Mouse (Mus musculus): ENCODE results near the gene Mfap1b.
"Not testable (repeated sequence)": the region's sequence is repeated elsewhere in the genome, so short reads cannot be mapped to it uniquely, and the experiment has no call there.

The Mfap1b gene

DNA sequence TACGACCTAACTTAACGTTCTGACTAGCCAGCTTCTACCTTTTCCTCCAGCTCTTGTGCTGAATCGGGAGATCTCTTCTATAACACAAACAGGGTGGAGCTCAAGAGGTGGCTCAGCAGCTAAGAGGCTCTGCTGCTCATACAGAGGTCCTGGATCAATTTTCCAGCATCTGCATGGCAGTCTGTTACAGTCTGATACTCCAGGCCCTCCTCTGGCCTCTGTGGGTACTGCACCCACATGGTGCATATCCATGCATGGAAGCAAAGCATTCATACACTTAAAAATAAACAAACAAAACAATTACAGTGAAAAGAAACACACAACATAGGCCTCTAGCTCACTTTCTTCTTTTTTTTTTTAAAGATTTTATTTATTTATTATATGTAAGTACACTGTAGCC lies 1.1 kb downstream of the Mfap1b start:
- DNase-seq (ENCODE audit: extremely low spot score) = not testable (repeated sequence)

DNA sequence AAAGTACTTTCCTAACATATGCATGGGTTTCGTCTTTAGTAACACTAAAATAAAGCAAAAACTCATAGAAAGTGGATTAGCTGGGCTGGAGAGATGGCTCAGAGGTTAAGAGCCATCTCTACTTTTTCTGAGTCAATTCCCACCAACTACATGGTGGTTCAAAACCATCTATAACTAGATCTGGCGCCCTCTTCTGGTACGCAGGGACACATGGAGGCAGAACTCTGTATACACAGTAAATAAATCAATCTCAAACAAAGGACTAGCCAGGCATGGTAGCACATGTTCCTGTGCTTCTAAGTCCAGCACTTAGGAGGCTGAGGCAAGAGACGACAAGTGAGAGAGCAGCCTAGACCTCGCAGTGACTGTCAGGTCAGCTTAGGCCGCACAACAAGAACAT lies 4.9 kb downstream of the Mfap1b start:
- not testable (repeated sequence) for DNase-seq (ENCODE audit: extremely low spot score)

DNA sequence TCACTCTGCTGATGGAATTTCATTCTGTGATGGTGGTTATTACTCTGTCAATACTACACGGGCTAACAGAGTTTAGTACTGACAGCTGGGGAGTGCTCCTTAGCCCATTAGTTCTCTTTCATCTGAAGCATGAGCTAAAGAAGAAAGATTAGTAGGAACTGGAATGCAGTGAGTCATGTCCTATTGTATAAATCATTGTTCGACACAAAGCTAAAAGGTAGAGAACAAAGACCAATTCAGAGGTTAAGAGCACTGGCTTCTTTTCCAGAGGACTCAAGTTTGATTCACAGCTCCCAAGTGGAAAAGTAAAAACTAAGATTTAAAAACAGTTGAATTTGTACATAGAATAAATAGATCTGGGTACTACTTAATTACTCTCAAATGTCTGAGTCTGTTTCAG lies 13.8 kb downstream of the Mfap1b start:
- no peak for DNase-seq (ENCODE audit: extremely low spot score)

DNA sequence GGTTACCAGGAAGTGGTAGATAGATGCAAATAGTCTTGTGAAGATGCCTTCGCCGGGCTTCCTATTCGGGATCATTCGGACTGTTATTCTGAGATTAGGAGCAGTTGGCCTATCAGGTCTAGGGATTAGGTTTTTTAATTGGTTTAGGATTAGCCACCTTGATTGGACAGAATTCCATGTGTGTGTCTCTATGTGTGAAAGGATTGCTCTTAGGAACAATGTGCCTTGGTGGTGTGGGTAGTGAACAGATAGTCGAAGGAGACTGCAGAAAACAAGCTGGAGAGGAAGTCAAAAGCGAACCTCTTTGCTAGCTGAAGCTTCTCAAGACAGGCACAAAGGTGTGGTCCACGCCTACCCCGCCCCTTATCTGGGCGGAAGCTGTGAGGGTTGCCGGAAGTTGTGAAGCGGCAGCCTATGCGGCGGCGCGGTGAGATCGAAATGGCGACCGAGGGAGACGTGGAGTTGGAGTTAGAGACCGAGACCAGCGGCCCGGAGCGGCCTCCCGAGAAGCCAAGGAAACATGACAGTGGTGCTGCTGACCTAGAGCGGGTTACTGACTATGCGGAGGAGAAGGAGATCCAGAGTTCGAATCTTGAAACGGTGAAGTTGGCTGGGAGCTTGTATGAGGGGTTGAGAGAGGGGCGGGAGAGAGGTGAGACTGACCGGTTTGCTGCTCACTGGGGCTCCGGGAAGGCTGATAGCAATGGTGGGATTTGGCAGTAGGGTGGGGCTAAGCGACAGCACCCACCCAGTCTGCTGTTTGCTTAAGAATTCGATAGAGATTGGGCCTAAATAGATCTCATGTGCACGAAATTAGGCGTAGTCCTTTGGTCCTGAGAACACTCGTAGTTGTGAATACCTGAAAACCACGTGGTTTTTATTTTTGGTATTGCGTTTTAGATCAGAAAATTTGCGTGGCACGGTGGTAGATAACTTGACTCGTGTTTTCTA lies 16.9 kb downstream of the Mfap1b start, which contains the start of gene Serinc4:
Serinc4 (minus strand) TSS at position 90 of the 951 bp plus-strand sequence.
- DNase-seq (ENCODE audit: extremely low spot score) = peak; percentile 87

DNA sequence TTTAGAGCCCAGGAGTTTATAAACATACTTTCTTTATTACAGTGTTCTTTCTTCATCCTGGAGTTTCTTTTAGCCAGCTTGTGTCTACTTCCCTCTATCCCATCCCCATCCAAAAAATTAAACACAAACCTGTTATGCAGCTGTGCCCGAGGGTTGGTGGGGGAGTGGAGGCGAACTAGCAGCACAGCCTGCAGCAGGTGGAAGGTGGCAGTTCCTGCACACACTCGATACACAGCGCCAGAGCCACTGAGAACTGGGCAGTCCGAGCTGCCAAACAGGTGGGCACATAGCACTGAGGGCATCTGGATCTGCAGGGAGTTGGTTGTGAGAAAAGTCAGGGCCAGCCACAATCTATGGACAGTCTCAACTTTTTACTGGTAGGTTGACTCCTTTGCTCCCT lies 18.3 kb downstream of the Mfap1b start:
- DNase-seq (ENCODE audit: extremely low spot score) = no peak

DNA sequence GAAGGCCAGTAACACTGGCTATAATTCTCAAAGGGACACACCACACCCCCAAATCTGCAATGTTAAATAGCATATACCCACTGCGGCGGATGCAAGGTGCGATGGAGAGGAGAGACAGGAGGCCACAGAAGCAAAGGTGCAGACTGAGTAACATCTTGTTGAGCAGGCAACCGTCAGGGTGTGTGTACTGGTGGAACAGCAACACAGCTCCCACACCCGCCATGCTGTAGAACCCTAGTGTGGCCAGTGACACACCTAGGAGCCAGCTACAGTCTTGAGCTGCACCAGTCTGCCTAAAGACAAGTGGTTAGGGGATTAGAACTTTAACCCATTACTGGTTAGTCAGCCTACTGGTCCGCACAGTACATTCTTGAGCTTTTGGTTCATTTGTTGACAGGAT lies 19.9 kb downstream of the Mfap1b start:
- no peak for DNase-seq (ENCODE audit: extremely low spot score)

DNA sequence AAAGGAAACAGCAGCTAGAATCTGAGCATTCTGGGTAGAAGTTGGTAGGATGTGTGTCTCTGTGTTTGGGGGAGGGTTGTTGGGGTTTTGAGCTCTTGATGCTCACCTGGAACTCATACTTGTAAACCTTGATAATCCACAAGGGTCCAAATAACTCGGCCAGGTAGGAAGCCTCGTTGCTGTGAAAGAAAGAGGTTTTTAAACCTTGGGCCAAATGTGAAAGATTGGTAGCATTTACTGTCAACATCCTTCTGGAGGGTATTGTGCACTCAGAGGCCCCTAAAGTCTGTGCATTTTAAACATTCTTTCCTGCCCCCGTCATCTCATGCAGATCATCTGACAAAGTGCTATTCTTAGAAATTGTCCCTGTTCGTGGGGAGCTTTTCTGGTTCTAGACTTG lies 20.9 kb downstream of the Mfap1b start, which contains the start of gene Hypk:
Hypk (plus strand) TSS at position 301 of the 400 bp plus-strand sequence.
- DNase-seq (ENCODE audit: extremely low spot score) = no peak

DNA sequence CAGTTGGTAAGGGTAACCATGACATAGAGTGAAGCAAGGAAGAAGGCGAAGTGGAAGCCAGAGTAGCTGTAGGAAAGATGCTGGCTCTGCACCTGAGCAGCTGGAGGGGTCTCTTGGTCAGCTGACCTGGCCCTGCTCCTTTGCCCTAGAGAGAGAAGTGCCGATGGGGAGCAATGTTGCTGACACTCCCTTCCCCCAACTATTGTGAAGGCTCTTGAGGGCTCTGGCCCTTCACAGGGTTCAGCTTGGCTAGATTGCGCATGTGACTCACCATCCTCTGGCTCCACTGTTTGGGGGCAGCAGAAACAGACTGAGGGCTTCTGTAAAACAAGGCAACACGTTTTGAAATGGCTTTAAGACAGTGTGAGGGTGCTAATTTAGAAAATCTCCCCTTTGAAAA lies 21.5 kb downstream of the Mfap1b start:
- no peak for DNase-seq (ENCODE audit: extremely low spot score)

DNA sequence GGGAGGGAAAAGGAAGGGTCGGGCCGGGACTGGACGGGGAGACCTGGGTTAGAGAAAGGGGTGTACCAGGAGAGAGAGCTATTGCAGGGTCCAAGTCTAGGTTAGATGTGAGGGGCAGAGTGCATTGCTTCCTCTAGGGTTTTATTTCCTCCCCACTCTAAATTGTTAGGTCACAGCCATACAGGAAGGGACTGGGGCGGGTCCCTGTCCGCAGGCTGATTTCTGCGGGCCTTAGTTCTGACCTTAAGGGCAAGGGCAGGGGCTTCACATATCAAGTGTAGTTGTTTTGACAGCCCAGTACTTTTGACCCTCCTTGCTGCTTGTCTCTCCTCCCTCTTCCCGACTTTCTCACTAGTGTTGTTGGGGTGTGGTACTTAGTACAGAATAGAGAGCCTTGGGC lies 23.8 kb downstream of the Mfap1b start:
- DNase-seq (ENCODE audit: extremely low spot score) = peak; percentile 42

DNA sequence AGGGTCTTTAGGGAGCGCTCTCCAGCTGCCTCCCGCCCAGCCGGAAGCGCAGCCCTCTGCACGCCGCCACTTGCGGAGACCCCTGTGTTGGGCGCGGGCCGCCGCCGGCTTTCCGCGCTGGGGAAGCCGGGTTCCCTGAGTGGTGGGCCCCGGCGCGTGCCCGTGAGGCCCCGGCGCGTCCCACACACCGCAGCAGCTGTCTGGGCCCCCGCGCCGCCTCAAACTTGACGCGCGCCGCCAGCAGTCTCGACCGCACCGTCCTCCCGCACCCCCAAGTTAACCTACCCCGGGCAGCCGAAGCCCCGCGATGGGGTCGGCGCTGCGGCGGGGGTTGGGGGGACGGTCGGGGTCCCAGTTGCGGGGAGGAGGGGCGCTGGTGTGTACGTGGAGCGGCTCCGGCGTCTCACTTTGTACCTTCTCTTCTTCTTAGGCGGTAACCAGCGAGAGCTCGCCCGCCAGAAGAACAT lies 24.3 kb downstream of the Mfap1b start:
- DNase-seq (ENCODE audit: extremely low spot score) = no peak

DNA sequence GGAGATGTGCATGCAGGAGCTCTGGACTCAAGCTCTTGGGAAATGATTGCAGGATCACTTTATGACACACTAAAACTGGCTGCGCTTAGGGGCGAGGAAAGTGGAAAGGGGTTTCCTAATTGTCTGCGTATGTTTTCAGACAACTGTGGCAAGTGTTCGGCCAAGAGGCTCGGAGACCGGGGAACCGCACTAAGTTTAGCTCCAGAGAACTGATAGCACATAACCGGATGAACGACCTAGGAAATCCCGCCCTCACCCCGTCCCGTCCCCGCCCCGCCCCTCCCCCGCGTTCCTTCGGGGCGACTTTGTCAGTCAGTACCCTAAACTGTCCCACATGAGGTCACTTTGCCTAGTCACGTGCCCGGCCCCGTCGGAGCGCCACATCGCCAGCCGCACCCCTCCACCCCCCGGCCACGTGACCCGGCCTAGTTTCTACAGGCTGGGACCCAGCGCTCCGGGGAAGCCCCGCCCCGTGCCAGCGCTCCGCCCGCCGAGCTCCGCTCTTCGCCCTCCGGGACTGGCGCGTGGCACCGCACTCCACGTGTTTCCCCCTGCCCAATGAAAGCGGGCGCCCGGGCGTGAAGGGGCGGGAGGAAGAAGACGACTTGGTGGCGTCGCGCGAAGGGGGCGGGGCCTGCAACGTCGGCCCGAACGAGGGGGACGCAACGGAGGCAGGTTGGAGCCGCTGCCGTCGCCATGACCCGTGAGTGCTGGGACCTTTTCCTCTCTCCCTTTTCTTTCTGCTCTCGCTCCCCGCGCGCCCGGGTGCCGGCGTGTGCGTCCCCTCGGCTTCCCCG lies 24.9 kb downstream of the Mfap1b start, which contains the start of gene Serf2:
Serf2 (plus strand) TSS at position 457 of the 797 bp plus-strand sequence.
- DNase-seq (ENCODE audit: extremely low spot score) = peak; percentile 100

DNA sequence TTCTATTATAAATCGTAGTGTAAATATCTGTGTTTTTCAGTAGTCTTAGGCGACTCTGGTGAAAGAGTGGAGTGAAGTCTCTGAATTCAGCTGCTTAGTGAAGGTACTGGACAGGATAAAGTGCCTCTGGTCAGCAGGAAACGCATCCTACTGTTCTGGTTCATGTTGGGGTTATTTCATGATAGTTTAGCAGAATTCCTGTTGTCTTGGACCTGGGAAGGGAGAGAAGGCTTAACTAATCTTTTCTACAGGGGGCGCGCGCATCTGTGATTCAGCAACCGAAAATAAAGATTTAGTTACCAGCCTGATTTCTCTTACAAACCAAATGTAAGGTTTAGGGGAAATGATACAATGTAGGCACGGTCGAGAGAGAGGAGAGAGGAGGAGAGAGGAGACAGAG lies 25.7 kb downstream of the Mfap1b start:
- DNase-seq (ENCODE audit: extremely low spot score) = peak; percentile 45

DNA sequence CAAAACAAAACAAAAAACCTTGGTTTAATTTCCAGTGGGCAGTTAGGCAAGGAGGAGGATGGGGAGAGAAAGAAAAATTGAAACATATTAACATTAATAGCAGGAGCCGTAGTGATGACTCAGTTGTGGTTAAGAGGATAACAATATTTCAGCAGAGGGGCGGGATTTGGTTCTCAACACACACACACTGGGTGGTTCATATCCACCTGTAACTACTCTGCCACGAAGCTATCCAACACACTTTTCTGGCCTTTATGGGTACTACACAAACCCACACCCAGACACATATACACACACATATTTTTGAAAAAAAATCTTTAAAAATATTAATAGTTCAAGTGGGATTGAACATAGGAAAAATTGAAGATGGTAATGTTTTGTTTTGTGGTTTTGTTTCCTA lies 26.9 kb downstream of the Mfap1b start:
- no peak for DNase-seq (ENCODE audit: extremely low spot score)

DNA sequence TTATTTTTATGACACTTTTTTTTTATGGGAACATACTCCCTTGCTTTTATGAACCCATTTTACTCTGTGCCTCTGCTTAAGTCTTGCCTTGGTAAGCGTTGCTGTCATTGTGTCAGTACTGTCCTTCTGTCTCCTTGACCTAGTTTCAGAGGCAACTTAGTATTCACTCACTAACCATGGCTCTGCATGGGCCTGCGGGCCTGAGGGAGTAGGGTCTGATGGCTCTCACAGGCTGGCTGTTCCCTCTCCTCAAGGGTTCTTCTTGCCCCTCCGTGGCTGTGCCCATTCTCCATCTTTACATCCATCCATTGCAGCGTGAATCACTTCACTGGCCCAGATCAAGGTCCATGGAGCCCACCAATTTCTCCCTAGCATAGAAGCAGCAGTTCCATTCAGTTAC lies 27.4 kb downstream of the Mfap1b start:
- no peak for DNase-seq (ENCODE audit: extremely low spot score)

DNA sequence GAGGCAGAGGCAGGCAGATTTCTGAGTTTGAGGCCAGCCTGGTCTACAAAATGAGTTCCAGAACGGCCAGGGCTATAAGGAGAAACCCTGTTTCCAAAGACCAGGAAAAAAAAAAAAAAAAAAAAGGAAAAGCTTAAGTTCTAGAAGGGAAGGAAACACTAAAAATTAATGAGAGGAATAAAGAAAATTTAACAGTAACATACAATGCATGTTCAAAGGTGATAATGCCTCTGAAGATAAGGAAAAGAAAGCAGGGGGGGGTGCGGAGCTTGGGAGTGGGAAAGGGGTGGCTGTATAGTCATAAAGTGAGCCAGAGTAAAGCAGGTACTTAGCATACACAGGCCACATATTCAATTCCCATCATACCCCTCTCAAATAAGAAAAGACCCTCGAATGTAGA lies 28.8 kb downstream of the Mfap1b start:
- no peak for DNase-seq (ENCODE audit: extremely low spot score)

DNA sequence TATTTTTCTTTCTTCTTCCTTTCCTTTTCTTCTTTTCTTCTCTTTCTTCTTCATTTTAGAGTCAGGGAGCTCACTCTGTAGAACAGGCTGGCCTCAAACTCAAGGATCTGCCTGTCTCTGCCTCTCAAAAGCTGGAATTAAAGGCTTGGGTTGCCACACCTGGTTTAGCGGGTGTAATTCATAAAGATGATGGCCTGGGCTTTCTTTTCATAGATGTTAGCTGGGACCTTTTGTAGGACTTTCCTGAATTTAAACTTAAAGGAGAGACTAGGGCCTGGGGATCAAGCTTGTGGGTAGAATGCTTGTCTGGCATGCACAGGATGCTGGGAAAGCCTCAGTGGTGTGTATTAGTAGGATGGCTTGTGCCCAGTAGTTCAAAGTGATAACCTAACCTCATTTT lies 29.7 kb downstream of the Mfap1b start, which contains the start of gene Ell3:
Ell3 (minus strand) TSS at position 101 of the 400 bp plus-strand sequence.
- DNase-seq (ENCODE audit: extremely low spot score) = no peak

DNA sequence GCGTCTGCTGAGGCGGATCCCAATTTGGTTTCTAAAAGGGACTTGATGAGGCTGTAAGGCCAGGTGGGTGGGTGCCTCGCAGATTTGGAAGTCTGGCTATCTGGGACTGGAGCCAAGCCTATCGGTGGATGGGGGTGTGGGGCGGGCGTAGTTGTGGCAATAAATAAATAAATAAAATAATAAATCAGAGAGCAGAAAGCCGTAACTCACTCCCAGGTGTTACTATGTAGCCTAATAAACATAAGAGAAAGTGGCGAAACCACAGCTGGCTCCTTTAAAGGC lies 30.9 kb downstream of the Mfap1b start:
- no peak for DNase-seq (ENCODE audit: extremely low spot score)

DNA sequence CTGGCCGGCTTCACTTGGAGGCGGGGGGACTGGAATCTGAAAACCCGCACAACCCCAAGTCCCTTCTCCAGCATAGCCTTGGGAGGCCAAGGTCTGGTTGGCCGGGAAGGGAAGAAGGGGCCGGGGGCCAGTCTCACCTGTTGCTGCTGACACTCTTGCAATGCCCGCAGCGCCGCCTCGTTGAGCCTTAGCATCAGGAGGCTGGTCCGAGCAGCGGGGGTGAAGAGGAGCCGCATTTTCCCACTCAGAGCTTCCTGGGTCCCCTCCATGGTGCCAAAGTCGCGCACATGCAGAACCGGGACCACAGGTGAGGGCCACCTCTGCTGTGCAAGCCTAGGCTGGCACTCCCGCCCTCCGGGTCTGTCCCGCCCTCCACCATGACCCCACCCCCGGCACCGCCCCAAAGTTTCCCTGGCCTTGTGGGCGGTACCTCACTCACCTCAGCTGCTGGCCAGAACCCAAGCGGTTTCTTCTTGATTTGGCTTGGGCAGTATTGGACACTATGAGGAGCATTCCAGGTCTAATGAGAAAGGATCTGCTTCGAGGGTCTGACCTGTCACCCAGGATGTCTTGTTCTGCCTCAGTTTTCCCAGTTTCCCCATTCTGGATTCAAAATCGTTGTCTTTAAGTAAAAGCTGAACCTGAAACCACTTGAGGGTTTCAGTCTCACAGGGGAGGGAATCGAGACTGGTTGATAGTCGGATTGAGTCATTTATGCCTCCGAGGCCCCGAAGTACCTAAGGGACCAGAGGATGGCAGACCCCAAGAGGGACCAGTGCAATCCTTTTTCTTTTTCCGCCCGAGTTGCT lies 31.4 kb downstream of the Mfap1b start:
- peak; percentile 79 for DNase-seq (ENCODE audit: extremely low spot score)

DNA sequence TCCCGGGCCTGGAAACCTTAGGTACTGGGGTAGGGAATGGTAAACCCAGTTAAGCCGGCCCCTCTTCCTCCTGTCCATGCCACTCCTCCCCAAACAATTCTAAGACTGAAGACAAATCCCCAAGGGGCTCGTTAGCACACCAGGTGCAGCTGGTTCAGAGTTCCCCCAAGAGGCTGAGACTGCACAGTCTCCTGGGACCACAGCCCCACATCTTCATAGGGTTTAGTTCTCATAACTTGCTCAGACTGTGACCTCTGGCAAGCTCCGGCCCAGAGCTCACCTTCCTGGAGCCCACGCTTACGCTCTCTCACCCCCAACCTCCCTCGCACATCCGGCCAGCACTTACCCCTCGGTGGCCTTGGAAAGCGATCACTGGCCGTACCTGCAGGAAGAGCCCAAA lies 32.1 kb downstream of the Mfap1b start:
- no peak for DNase-seq (ENCODE audit: extremely low spot score)

DNA sequence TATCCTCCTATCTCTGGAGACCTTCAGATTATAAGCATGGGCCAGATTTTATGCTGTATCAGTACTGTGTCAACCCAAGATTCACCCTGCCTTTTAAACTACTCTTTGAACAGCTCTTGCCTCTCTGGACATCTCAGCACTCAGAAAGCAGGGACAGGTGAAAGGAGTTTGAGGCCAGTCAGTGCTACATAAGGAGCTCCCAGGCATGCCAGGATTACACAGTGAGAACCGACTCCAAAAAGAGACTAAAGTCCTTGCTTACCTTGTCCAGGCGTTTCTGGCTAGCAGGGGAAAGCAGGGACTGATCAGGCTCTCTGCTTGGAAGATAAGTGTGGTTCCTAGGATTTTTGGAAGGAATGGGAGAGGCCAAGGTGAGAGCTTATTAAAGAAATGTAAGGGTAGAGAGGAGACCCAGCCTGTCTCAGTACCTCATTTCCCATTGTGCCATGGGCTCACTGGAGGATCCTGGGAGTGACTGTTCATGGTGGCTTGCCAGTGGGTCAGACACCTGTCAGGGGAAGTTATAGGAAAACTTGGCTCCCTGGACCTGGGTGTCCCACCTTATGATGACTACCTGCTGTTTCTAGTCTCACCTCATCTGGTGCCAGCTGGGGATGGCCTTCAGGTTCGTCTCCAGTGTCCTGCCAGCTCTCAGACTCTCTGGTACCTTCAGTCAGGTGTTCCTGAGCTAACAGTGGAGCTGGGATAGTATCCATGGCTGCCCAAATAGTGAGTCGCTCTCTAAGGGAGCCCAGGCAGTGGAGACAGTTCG lies 32.8 kb downstream of the Mfap1b start:
- DNase-seq (ENCODE audit: extremely low spot score) = no peak

DNA sequence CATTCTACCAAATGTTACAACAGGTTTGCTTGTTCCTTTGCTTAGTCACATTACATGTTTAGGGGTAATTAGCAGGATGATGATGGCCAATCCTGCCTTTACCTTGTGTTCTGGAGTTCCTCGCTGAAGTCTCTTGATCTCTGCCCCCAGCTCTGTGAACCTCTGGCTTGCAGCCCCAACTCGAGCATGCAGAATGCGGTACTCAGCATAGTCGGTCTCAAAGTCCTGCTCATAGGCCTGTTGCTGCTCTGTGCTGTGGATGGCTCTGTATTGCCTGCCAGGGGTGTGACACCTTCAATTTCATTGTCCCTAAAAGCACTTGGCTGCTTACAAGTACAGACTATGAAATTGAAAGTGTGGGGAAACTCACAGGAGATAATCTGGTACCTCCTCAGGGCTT lies 34.1 kb downstream of the Mfap1b start:
- DNase-seq (ENCODE audit: extremely low spot score) = no peak

Data from embryo, embryonic 9.5 days (tissue).